Mouse (Mus musculus): ENCODE measurements at regions not wholly inside any gene's neighbourhood (a gene's known extent, or its start where the extent isn't known, plus 50 kb on each side); places are given as distances from the start of the nearest gene placed in this dataset.

GRCm38 (mm10) chr8:9152313-9152925 is 462.1 kb upstream of the Arglu1 start:
- no peak for DNase-seq

DNA sequence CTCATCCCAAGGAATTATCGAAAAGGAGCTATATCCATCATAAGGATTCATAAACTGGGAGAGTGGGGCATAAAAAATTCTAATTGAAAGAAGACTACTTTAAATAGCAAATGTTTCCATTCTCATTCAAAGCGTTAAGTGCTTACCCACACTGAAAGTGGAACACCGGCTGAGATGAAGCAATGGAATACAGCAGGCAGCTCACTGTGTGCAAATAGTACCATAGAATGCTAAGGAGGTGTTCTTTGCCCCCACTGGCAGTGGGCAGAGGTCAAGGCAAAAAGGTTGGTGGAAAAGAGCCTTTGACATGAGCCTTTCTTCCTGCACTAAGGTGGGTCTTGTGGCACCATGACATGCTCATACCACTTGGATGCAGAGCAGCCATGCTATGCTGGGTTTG is 454.0 kb upstream of the Arglu1 start:
- DNase-seq: no peak

DNA sequence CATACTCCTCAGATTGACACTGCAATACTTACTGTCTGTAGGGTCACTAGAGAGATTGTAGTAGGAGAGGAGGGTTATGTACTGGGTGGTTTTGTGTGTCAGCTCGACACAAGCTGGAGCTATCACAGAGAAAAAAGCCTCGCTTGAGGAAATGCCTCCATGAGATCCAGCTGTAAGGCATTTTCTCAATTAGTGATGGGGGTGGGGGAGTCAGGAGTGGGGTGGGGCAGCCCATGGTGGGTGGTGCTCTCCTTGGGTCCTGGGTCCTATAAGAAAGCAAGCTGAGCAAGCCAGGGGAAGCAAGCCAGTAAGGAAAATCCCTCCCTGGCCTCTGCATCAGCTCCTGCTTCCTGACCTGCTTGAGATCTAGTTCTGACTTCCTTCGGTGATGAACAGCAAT is 449.5 kb upstream of the Arglu1 start:
- no peak for DNase-seq

DNA sequence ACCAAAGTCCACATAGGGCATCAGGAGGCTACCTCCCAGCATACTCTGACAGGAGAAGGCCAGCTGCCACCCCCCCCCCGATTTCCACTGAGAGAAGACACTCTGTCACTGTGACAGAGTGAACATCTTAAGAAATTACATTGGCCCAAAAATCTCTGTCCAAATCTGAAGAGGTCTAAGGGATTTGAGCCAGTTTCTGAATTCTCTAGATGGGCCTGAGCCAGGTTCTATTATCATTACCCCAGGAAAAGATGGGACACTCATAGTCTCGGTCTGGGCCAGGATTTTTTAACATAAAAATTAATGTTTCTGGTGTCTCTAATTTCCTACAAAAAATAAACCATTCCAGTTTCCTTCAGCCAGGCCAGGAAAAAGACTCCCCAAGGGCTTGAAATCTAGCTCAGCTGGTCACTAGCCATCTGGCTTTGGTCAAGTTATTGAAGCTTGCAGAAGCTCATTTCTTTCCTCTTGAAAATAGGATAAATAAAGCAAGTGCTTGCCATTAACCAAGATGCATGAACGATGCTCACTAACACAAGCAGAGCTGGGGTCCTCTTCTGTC is 448.8 kb upstream of the Arglu1 start:
- DNase-seq: no peak

GRCm38 (mm10) chr8:9133758-9134157 is 443.4 kb upstream of the Arglu1 start:
- DNase-seq: no peak

GRCm38 (mm10) chr8:9132612-9133218 is 442.4 kb upstream of the Arglu1 start:
- DNase-seq: no peak

DNA sequence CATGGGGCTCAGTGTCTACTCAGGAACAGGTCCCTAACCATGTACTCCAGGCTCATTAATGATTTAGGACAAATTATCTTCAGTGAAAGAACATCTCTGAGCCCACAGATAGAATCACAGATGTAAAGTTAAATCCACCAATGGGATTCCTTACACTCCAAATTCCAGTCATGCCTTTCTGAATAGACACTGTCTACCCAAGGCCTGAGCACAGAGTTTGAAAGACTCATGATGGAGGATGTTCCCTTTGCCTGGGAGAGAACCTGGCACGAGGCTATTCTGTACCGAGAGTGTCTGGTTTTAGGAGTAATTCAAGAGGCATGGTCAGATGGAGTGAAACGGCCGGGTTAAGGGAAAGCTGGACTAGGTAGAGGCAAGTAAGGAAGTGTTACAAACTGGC is 440.9 kb upstream of the Arglu1 start:
- no peak for DNase-seq

- DNase-seq: no peak
Measured at GRCm38 (mm10) chr8:9124503-9124902, 434.2 kb upstream of the Arglu1 start.

GRCm38 (mm10) chr8:9117809-9118737 is 427.8 kb upstream of the Arglu1 start:
- DNase-seq: no peak

DNA sequence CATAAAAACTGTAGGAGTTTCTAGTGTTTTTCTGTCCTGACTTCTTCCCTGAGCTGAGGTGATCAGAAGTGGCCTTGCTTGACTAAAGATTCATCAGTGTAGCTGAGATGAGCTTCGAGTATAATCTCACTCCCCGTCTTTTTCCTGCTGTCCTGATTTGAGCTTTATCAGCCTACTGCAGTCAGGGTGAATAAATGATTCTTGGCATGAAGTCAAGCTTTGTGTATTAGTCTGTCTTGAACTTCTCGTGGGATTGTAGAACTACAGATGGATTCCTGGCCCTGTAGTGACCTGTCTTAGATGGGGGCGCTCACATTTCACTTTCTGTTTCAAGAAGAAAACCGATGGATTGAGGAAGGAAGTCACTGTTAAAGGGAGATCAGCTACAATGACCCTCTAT is 405.7 kb upstream of the Arglu1 start:
- no peak for DNase-seq

DNA sequence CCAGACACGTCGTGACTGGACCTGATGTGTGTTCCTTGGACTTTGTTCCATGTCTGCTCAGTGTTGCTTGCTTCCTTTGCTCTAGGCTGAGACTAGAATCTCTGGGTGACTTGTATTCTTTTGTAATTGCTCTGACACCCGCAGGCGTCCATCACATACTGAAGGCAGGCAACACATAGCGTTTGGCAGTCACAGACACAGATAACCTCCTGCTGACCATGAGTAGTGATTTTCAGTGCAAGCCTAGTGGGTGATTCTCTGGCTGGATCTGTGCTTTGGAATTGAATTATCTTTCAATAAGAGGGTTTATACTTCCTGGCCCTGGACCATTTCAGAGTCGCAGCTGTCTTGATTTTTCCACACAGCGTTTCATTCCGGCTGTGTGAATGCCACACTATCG is 403.7 kb upstream of the Arglu1 start:
- no peak for DNase-seq

GRCm38 (mm10) chr8:9093356-9093755 is 403.0 kb upstream of the Arglu1 start:
- no peak for DNase-seq

- no peak for DNase-seq
Measured at GRCm38 (mm10) chr8:9072724-9073123, 382.4 kb upstream of the Arglu1 start.

- DNase-seq: no peak
Measured at GRCm38 (mm10) chr8:9072286-9072685, 382.0 kb upstream of the Arglu1 start.

DNA sequence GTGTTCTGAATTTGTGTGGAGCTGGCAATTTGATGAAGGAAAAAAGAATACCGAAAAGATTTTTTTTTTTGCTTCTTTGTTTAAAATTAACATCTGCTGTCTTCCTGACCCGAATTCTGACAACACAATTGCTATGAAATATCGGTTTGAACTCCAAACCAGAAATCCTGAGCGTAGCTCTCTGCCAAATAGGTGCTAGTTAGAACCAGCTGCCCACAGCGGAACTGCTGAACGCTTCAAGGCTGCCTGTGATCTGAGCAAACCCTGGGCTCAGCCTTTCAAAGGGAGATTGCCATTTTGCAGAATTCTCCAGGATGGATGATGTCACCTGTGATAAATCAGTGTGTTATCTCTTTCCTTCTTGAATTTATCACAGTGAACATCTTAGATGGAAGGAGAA is 380.6 kb upstream of the Arglu1 start:
- no peak for DNase-seq

GRCm38 (mm10) chr8:9069845-9070244 is 379.5 kb upstream of the Arglu1 start:
- no peak for DNase-seq

DNA sequence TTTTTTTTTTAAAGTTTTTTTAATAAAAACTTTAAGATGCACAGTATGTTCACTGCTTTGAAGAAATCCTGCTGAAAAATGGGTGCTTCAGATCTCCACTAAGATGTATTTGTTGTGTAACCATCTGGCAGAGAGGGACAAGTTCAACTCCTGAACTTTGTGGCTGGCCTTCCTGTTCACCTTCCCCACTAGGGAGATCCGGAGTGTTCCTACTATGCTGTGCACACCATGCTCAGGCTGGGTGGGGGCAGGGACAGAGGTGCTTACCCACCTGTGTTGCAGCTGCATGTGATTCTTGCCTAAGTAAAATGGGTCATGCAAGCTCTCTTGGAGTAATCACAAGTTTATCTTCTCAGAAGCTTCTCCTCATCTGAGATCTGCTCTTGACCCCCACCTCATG is 377.4 kb upstream of the Arglu1 start:
- DNase-seq: no peak

- DNase-seq: no peak
Measured at GRCm38 (mm10) chr8:9060166-9060565, 369.8 kb upstream of the Arglu1 start.

GRCm38 (mm10) chr8:9055416-9055819 is 365.1 kb upstream of the Arglu1 start:
- no peak for DNase-seq

GRCm38 (mm10) chr8:9054801-9055200 is 364.5 kb upstream of the Arglu1 start:
- no peak for DNase-seq

- no peak for DNase-seq
Measured at GRCm38 (mm10) chr8:9051699-9052098, 361.4 kb upstream of the Arglu1 start.

DNA sequence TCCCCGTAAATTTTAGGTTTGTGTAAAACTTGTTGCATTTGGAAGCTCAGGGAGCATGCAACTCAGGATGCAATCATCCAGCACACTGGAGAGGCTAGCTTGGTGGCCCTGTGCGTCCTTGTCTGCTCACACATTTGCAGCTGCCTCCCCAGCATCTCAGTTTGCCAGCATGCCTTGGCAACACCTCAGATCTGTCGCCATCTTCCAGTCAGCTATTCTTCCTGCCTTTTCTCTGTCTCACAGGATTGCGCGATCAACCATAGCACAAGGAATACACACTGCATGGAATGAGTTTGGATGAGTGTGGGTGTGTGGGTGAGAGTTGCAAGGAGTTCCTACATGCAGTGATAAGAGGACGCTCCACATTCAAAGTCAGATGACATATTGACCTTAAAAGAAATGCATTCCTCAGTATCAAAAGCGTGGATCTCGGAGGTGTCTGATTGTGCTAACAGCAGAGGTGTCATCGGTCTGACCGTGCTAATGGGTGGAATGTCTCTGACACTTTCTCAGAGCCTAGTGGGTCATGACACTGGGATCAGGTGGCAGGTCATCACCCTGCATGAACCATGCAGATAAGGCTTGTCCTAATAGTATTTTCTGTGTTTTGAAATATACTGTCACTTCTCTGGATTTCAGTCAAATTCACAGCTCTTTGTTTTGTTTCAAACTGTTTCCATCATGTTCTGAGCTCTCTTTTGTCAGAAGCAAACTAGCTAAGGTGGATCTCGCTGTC is 360.6 kb upstream of the Arglu1 start:
- no peak for DNase-seq

DNA sequence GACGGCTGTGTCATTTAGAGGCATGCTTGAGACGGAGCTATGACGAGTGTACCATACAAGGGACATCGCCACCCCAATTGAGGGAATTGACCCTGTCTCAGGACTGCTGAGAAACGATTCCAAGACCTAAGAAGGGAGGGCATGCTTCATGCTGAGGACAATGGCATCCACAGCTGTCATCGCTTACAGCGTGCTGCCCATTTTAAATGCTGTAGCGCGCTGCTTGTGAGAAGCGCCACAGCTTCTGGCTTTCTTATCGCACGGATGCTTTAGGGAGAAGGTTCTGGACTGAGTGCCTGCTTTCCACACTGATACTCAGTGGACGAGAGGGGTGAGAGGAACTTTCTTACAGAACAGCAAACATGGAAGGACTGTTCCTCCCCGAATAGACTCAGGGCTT is 357.8 kb upstream of the Arglu1 start:
- no peak for DNase-seq
